Mouse (Mus musculus) bone marrow, adult 2 months (tissue): ENCODE results near the gene Adam22.

Experiments
- CTCF ChIP-seq: fragments of 200-500 bp; IDR thresholded peaks from 2 replicates; pipeline ENCODE4 v1.5.1; 2011; ENCODE audit warnings: low read length, control low read depth; ENCODE audit not compliant: control insufficient read depth, insufficient read depth
- POLR2A ChIP-seq: fragments of 200-500 bp; IDR thresholded peaks from 2 replicates; pipeline ENCODE4 v1.6.1; 2011; ENCODE audit warnings: low read depth, mild to moderate bottlenecking, control low read depth, low read length, borderline replicate concordance; ENCODE audit not compliant: control insufficient read depth

- TF ChIP-seq POLR2A: no peak
- no peak for TF ChIP-seq CTCF
Measured at GRCm38 (mm10) chr5:8416683-8417413, 48.9 kb upstream of the Adam22 start.
